9 mouse cellular contexts compared by ENCODE assay signal in the genomic region with DNA sequence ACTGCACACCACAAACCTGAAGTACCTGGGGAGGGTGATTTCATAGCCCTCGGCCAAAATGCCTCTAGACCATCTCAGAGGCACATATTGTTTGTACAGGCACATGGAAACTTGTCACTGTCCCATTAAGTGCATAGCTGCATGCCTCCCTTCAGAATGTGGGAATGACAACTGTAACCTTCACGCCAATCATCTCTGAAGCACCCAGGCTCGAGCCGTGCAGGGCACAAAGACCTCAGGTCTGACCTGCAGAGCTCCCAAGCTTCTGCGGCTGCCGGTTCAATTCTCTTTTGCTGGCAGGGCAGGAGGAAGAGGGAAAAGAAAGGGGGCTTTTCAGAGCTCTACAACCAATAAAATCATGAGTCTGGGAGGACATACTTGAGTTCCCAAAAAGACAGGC. TPM values are rescaled to one million over a fixed set of nuclear protein-coding genes. Genes with fewer than 3 reads are reported as not detected.
DNase-seq lines count a peak whose midpoint lies in the region; ATAC-seq and TF ChIP-seq lines count a peak whose summit lies in the region.
"Had no signal": no experiment of that assay in that cellular context is flagged by ENCODE, and none has a peak within 500 bp of the region (broad histone marks: within the 10 kb centered on the region; RNA-seq: fewer than 3 reads in every experiment).

No protein-coding gene starts in this region.

- TF ChIP-seq CTCF in layer of hippocampus, adult 2 months (conservative IDR thresholded peaks at IDR 0.05): no peak

- H3K4me1 ChIP-seq in forebrain, embryonic 11.5 days (replicated peaks; ENCODE audit: control insufficient read depth, insufficient read depth, low read length): no peaks in the 10 kb centered on the region; the same call in 1 of the 2 replicates
- 0 out of 2 replicates have a peak, but pooled peaks cover 2% of the 10 kb centered on the region for H3K4me1 ChIP-seq in limb, embryonic 12.5 days (replicated peaks)
- peaks cover 8% of the 10 kb centered on the region for H3K4me1 ChIP-seq in neural tube, embryonic 15.5 days

- H3K9ac ChIP-seq in forebrain, embryonic 11.5 days (ENCODE audit: low read length): peak overlapping the region; percentile 79
- H3K9ac ChIP-seq in limb, embryonic 12.5 days (replicated peaks): peak overlapping the region; percentile 69
- H3K9ac ChIP-seq in neural tube, embryonic 15.5 days (replicated peaks): no peak overlapping the region

- no peak for ATAC-seq in forebrain, embryonic 11.5 days (replicated peaks; ENCODE audit: low FRiP score)
- no peak for ATAC-seq in limb, embryonic 12.5 days (ENCODE audit: insufficient number of reproducible peaks, insufficient read depth, low FRiP score, low TSS enrichment, low read depth)
- no peak for ATAC-seq in neural tube, embryonic 15.5 days (ENCODE audit: low FRiP score)
- ATAC-seq in granulocyte monocyte progenitor cell, adult 5-6 weeks (replicated peaks; ENCODE audit: poor library complexity, severe bottlenecking): no peak

- no peak for DNase-seq in layer of hippocampus, adult 2 months (ENCODE audit: low spot score in 2 of 2)
- DNase-seq in layer of hippocampus, postnatal 10 days (ENCODE audit: low spot score in 2 of 2): no peak
- no peak for DNase-seq in forebrain, embryonic 11.5 days (ENCODE audit: low spot score)
- DNase-seq in gastrocnemius, postnatal 4 days (ENCODE audit: low spot score in 2 of 2): no peak
- no peak for DNase-seq in spleen, adult 12 weeks (ENCODE audit: low spot score)

- H3K36me3 ChIP-seq in forebrain, embryonic 11.5 days (ENCODE audit: control insufficient read depth, insufficient read depth, low read length): no peaks in the 10 kb centered on the region
- H3K36me3 ChIP-seq in limb, embryonic 12.5 days: no peaks in the 10 kb centered on the region
- no peaks in the 10 kb centered on the region for H3K36me3 ChIP-seq in neural tube, embryonic 15.5 days

- no peaks in the 10 kb centered on the region for H3K9me3 ChIP-seq in forebrain, embryonic 11.5 days (ENCODE audit: control insufficient read depth, low read length)
- H3K9me3 ChIP-seq in limb, embryonic 12.5 days: no peaks in the 10 kb centered on the region
- no peaks in the 10 kb centered on the region for H3K9me3 ChIP-seq in neural tube, embryonic 15.5 days (replicated peaks)

- no peak overlapping the region for H3K27ac ChIP-seq in layer of hippocampus, adult 2 months
- no peak overlapping the region for H3K27ac ChIP-seq in forebrain, embryonic 11.5 days (ENCODE audit: low read depth, low read length)
- no peak overlapping the region for H3K27ac ChIP-seq in limb, embryonic 12.5 days
- H3K27ac ChIP-seq in neural tube, embryonic 15.5 days (replicated peaks): no peak overlapping the region

- no peaks in the 10 kb centered on the region; the same call in 1 of the 2 replicates for H3K27me3 ChIP-seq in forebrain, embryonic 11.5 days (ENCODE audit: control insufficient read depth, insufficient read depth, low read length)
- peaks cover 49% of the 10 kb centered on the region for H3K27me3 ChIP-seq in limb, embryonic 12.5 days
- H3K27me3 ChIP-seq in neural tube, embryonic 15.5 days (replicated peaks): peaks cover 4% of the 10 kb centered on the region; the same call in 1 of the 2 replicates

- peak overlapping the region; percentile 67 for H3K4me3 ChIP-seq in layer of hippocampus, adult 2 months
- peak overlapping the region; percentile 59 for H3K4me3 ChIP-seq in forebrain, embryonic 11.5 days (ENCODE audit: low read depth, low read length)
- peak overlapping the region; percentile 53 for H3K4me3 ChIP-seq in limb, embryonic 12.5 days (replicated peaks)
- peak overlapping the region; percentile 50 for H3K4me3 ChIP-seq in neural tube, embryonic 15.5 days (replicated peaks)
- H3K4me3 ChIP-seq: megakaryocyte, embryonic 14.5 days had no signal

- 12% methylated on average over 6 of the region's 6 CpGs for WGBS in forebrain, embryonic 11.5 days
- 36% methylated on average over 6 of the region's 6 CpGs for WGBS in limb, embryonic 12.5 days
- WGBS in neural tube, embryonic 15.5 days: 32% methylated on average over 6 of the region's 6 CpGs

- peak overlapping the region; percentile 60 for H3K4me2 ChIP-seq in forebrain, embryonic 11.5 days (ENCODE audit: low read depth, low read length, severe bottlenecking)
- H3K4me2 ChIP-seq in limb, embryonic 12.5 days: peak overlapping the region; percentile 62
- H3K4me2 ChIP-seq in neural tube, embryonic 15.5 days: peak overlapping the region; percentile 78

RNA-seq across cellular contexts. Expression of gene Gpc4, which starts 2.3 kb away (rescaled TPM):
- total RNA-seq in layer of hippocampus, adult 2 months (2021): 10 to 100 TPM; 59.9 to 63.0 TPM
- total RNA-seq in layer of hippocampus, postnatal 10 days (2021): 10 to 100 TPM; 25.4 to 26.3 TPM
- polyA plus RNA-seq in forebrain, embryonic 11.5 days (2014; fragmentation: Nextera tagmentation; extraction: Ambion mirVana): 80.9 and 81.2 TPM in 2 replicates
- 40.4 and 42.7 TPM in 2 replicates for polyA plus RNA-seq in limb, embryonic 12.5 days (2016; fragmentation: Nextera tagmentation; extraction: Ambion mirVana)
- 12.7 and 15.3 TPM in 2 replicates for polyA plus RNA-seq in neural tube, embryonic 15.5 days (2015; fragmentation: Nextera tagmentation; extraction: Ambion mirVana)
- 100 to 1,000 TPM; 215 to 219 TPM for total RNA-seq in gastrocnemius, postnatal 4 days (2021)
- not detected in 2 replicates for total RNA-seq in granulocyte monocyte progenitor cell, adult 5-6 weeks (2014; fragmentation: Nextera tagmentation)
- not detected in 2 replicates for total RNA-seq in granulocyte monocyte progenitor cell, adult 5-6 weeks (2017)

Comparison
In these comparisons a context has a peak if more than half of its experiments do, and no peak if none do; other contexts are left out.
1. RNA of gene Gpc4, which starts 2.3 kb away (total RNA-seq): 215 to 219 TPM in gastrocnemius, postnatal 4 days, 59.9 to 63.0 TPM in layer of hippocampus, adult 2 months and 25.4 to 26.3 TPM in layer of hippocampus, postnatal 10 days; not detected in granulocyte monocyte progenitor cell, adult 5-6 weeks; every median in the first group is over 10 times any median in the second.
2. Peak in every context shown above with its lines, with median percentiles within 50 percentile points of each other: H3K4me3 ChIP-seq and H3K4me2 ChIP-seq.